Mouse (Mus musculus) spleen, adult 2 months (tissue): ENCODE results near the gene Hmg20b. TPM values are rescaled to one million over a fixed set of nuclear protein-coding genes. Genes with fewer than 3 reads are reported as not detected.
A peak's percentile ranks its signal among the peaks of the same experiment; 100 is the strongest.

Experiments
- DNase-seq, 2 experiments: peaks; one replicate each; pipeline versions ENCODE4 v3.0.0 to v3.0.0-alpha.2; 2012 to 2021; ENCODE audit warnings: low spot score in 2 of 2, low read depth in 1 of 2
- H3K27ac ChIP-seq: fragments of 200-500 bp; 2 replicates; pipeline ENCODE4 v1.5.1; 2012; ENCODE audit warnings: low read length, inconsistent platforms; ENCODE audit not compliant: insufficient read depth
- H3K27me3 ChIP-seq: fragments of 200-500 bp; 2 replicates; pipeline ENCODE4 v1.6.1; 2012; ENCODE audit warnings: mild to moderate bottlenecking, moderate library complexity, low read length, inconsistent platforms; ENCODE audit not compliant: control insufficient read depth, insufficient read depth
- H3K36me3 ChIP-seq: fragments of 200-500 bp; 2 replicates; pipeline ENCODE4 v1.6.1; 2012; ENCODE audit warnings: mild to moderate bottlenecking, low read length, inconsistent platforms; ENCODE audit not compliant: control insufficient read depth, insufficient read depth
- H3K4me1 ChIP-seq: fragments of 200-500 bp; 2 replicates; pipeline ENCODE4 v1.6.1; 2011; ENCODE audit warnings: inconsistent platforms; ENCODE audit not compliant: control insufficient read depth, insufficient read depth, insufficient read length
- H3K4me3 ChIP-seq: fragments of 200-500 bp; 2 replicates; pipeline ENCODE4 v1.5.1; 2011; ENCODE audit warnings: mild to moderate bottlenecking, inconsistent platforms; ENCODE audit not compliant: insufficient read depth, insufficient read length; ENCODE audit errors: extremely low read depth
- CTCF ChIP-seq: fragments of 200-500 bp; IDR thresholded peaks from 2 replicates; pipeline ENCODE4 v1.5.1; 2011; ENCODE audit warnings: mild to moderate bottlenecking, inconsistent platforms; ENCODE audit not compliant: insufficient read depth, insufficient read length, insufficient replicate concordance; ENCODE audit errors: extremely low read depth
- POLR2A ChIP-seq: fragments of 200-500 bp; IDR thresholded peaks from 2 replicates; pipeline ENCODE4 v1.6.1; 2011; ENCODE audit warnings: low read depth, low read length, inconsistent platforms
- WGBS: fragments of 180-500 bp; shearing (Covaris S2); methylation state at CpG from one replicate; pipeline ENCODE4 v1.1.7; 2018; 5-methylcytosine and 5-hydroxymethylcytosine counted together
- polyA plus RNA-seq: library from polyadenylated mRNA; depleted of rRNA; stranded (reverse); fragments of >200 nt; gene quantifications from 2 replicates; pipeline ENCODE4 v1.2.3, GENCODE M21; 2012

Hmg20b gene
- polyA plus RNA-seq, 1 experiment = 74.8 TPM

- TF ChIP-seq POLR2A = no peak
- peaks cover 42% of the 10 kb centered on the region for H3K36me3 ChIP-seq
Measured at GRCm38 (mm10) chr10:81315587-81315986, 34.7 kb downstream of the Hmg20b start.

GRCm38 (mm10) chr10:81314201-81314600, 36.1 kb downstream of the Hmg20b start:
- H3K36me3 ChIP-seq = peaks cover 53% of the 10 kb centered on the region
- H3K27me3 ChIP-seq = no peaks in the 10 kb centered on the region
- WGBS = 77% methylated on average over 7 of the region's 7 CpGs
- no peak for TF ChIP-seq CTCF
- no peak for TF ChIP-seq POLR2A
- no peak overlapping the region for H3K27ac ChIP-seq
- H3K4me1 ChIP-seq = peaks cover 3% of the 10 kb centered on the region; the same call in 1 of the 2 replicates
- no peak for DNase-seq
- no peak overlapping the region for H3K4me3 ChIP-seq

More at GRCm38 (mm10) chr10:81315587-81315986, 34.7 kb downstream of the Hmg20b start:
- H3K4me3 ChIP-seq = no peak overlapping the region
- no peak overlapping the region for H3K27ac ChIP-seq
- no peak for DNase-seq
- H3K4me1 ChIP-seq = peaks cover 5% of the 10 kb centered on the region; the same call in 1 of the 2 replicates
- 86% methylated on average over 16 of the region's 16 CpGs for WGBS
- H3K27me3 ChIP-seq = no peaks in the 10 kb centered on the region

- WGBS = 93% methylated on average over 13 of the region's 13 CpGs
Measured at GRCm38 (mm10) chr10:81313581-81313980, 36.7 kb downstream of the Hmg20b start.

GRCm38 (mm10) chr10:81309571-81309970, 40.7 kb downstream of the Hmg20b start:
- H3K4me3 ChIP-seq = no peak overlapping the region
- peaks cover 62% of the 10 kb centered on the region for H3K36me3 ChIP-seq
- H3K4me1 ChIP-seq = peaks cover 3% of the 10 kb centered on the region; the same call in 1 of the 2 replicates
- TF ChIP-seq POLR2A = no peak
- TF ChIP-seq CTCF = no peak
- H3K27ac ChIP-seq = no peak overlapping the region
- no peak for DNase-seq
- no peaks in the 10 kb centered on the region for H3K27me3 ChIP-seq
- WGBS = 61% methylated on average over 5 of the region's 5 CpGs

More at GRCm38 (mm10) chr10:81313581-81313980, 36.7 kb downstream of the Hmg20b start:
- H3K4me3 ChIP-seq = no peak overlapping the region
- H3K27me3 ChIP-seq = no peaks in the 10 kb centered on the region
- no peak for TF ChIP-seq CTCF
- TF ChIP-seq POLR2A = no peak
- H3K36me3 ChIP-seq = peaks cover 56% of the 10 kb centered on the region
- no peak for DNase-seq
- H3K27ac ChIP-seq = no peak overlapping the region
- peaks cover 3% of the 10 kb centered on the region; the same call in 1 of the 2 replicates for H3K4me1 ChIP-seq

- Histone ChIP-seq H3K4me1 (peaks cover 27% of the 10 kb centered on the region), H3K27me3 (no peaks in the 10 kb centered on the region), H3K4me3 (no peak overlapping the region), H3K27ac (no peak overlapping the region), H3K36me3 (peaks cover 46% of the 10 kb centered on the region)
- no peak for DNase-seq
- 96% methylated on average over 21 of the region's 21 CpGs for WGBS
- TF ChIP-seq CTCF (no peak), POLR2A (no peak)
Measured at GRCm38 (mm10) chr10:81306837-81307682, 43.2 kb downstream of the Hmg20b start.

- Histone ChIP-seq H3K4me1 (peaks cover 36% of the 10 kb centered on the region), H3K27ac (peak overlapping the region; percentile 2; the same call in 1 of the 2 replicates), H3K36me3 (peaks cover 37% of the 10 kb centered on the region), H3K27me3 (no peaks in the 10 kb centered on the region), H3K4me3 (no peak overlapping the region)
- DNase-seq = no peak
- TF ChIP-seq CTCF = no peak
- no peak for TF ChIP-seq POLR2A
- 85% methylated on average over 12 of the region's 12 CpGs for WGBS
Measured at GRCm38 (mm10) chr10:81306173-81306668, 44.1 kb downstream of the Hmg20b start.

- Histone ChIP-seq H3K27me3 (no peaks in the 10 kb centered on the region), H3K27ac (peak overlapping the region; percentile 2; the same call in 1 of the 2 replicates), H3K4me1 (peaks cover 41% of the 10 kb centered on the region), H3K4me3 (no peak overlapping the region), H3K36me3 (peaks cover 33% of the 10 kb centered on the region)
- DNase-seq = no peak
- WGBS = 91% methylated on average over 14 of the region's 14 CpGs
- TF ChIP-seq CTCF (no peak), POLR2A (no peak)
Measured at GRCm38 (mm10) chr10:81305663-81306062, 44.6 kb downstream of the Hmg20b start.
